14 mouse cellular contexts compared by ENCODE assay signal in genomic region chr7:125951911-125952310, GRCm38 (mm10).
"Had no signal": no experiment of that assay in that cellular context is flagged by ENCODE, and none has a peak within 500 bp of the region (broad histone marks: within the 10 kb centered on the region; RNA-seq: fewer than 3 reads in every experiment).

No protein-coding gene starts in this region.

- H3K9ac ChIP-seq: limb, embryonic 13.5 days; liver, embryonic 15.5 days; midbrain, embryonic 12.5 days; neural tube, embryonic 13.5 days had no signal

- H3K36me3 ChIP-seq: limb, embryonic 13.5 days; liver, embryonic 15.5 days; midbrain, embryonic 12.5 days; neural tube, embryonic 13.5 days had no signal

- H3K4me1 ChIP-seq: liver, embryonic 15.5 days had no signal

- H3K4me3 ChIP-seq: limb, embryonic 13.5 days; liver, embryonic 15.5 days; midbrain, embryonic 12.5 days; neural tube, embryonic 13.5 days had no signal

- ATAC-seq: hindbrain, postnatal 0 days; midbrain, embryonic 16.5 days had no signal

- H3K9me3 ChIP-seq: limb, embryonic 13.5 days; liver, embryonic 15.5 days; midbrain, embryonic 12.5 days; neural tube, embryonic 13.5 days had no signal

- H3K27me3 ChIP-seq: limb, embryonic 13.5 days; liver, embryonic 15.5 days; midbrain, embryonic 12.5 days; neural tube, embryonic 13.5 days had no signal

- H3K27ac ChIP-seq: hindbrain, postnatal 0 days; limb, embryonic 13.5 days; liver, embryonic 15.5 days; macrophage; midbrain, embryonic 12.5 days; neural tube, embryonic 13.5 days had no signal

- DNase-seq: left cerebral cortex, postnatal 4 days; lung, adult 2 months; retina, postnatal 1 day; right cerebral cortex, postnatal 4 days; spleen, adult 18-20 months; thymus, adult 18-20 months; thymus, postnatal 14 days had no signal

- H3K4me2 ChIP-seq: limb, embryonic 13.5 days; liver, embryonic 15.5 days; midbrain, embryonic 12.5 days; neural tube, embryonic 13.5 days had no signal
